Mouse (Mus musculus): ENCODE data around the gene Spata25.

GRCm38 (mm10) chr2:164831029-164831428 is 2.7 kb upstream of the Spata25 start:
- no peak for TF ChIP-seq USF1 (IDR thresholded peaks at IDR 0.05; ENCODE audit: low read depth)
- no peak for TF ChIP-seq MAX (IDR thresholded peaks at IDR 0.05; ENCODE audit: low read depth)
- TF ChIP-seq E2F4 (IDR thresholded peaks at IDR 0.05; ENCODE audit: insufficient read depth): no peak
- no peak for TF ChIP-seq POLR2A (IDR thresholded peaks at IDR 0.05; ENCODE audit: insufficient read length, low read depth)
- no peak for TF ChIP-seq POLR2AphosphoS2 (IDR thresholded peaks at IDR 0.05; ENCODE audit: insufficient read length, low read depth)
- no peak for TF ChIP-seq MYOG (IDR thresholded peaks at IDR 0.05; ENCODE audit: control insufficient read depth in 1 of 3, insufficient read depth in 1 of 3, insufficient read length in 2 of 3, low read depth in 2 of 3)
- no peak for TF ChIP-seq TCF12 (IDR thresholded peaks at IDR 0.05; ENCODE audit: insufficient read depth, poor library complexity, severe bottlenecking)
- no peak for TF ChIP-seq CEBPB (IDR thresholded peaks at IDR 0.05; ENCODE audit: insufficient read depth, poor library complexity, severe bottlenecking)
- TF ChIP-seq MYOD1 (IDR thresholded peaks at IDR 0.05; ENCODE audit: control insufficient read depth in 1 of 3, insufficient read length in 2 of 3, low read depth in 2 of 3): no peak
- TF ChIP-seq SRF (IDR thresholded peaks at IDR 0.05; ENCODE audit: control insufficient read depth, insufficient read length, low read depth): no peak
- no peak for TF ChIP-seq REST (IDR thresholded peaks at IDR 0.05; ENCODE audit: insufficient read depth, insufficient read length)
- TF ChIP-seq TCF3 (IDR thresholded peaks at IDR 0.05; ENCODE audit: insufficient read length, low read depth): no peak
